Mouse (Mus musculus): Measurements from ENCODE around the gene Chn1. TPM values are rescaled to one million over a fixed set of nuclear protein-coding genes. Genes with fewer than 3 reads are reported as not detected.

The Chn1 gene
- total and polyA plus RNA-seq, 3 experiments = 5.0 to 14.1 TPM; not detected in 1

- H3K27ac ChIP-seq (ENCODE audit: control insufficient read depth, low read depth, low read length) = no peak overlapping the region
- H3K79me2 ChIP-seq (ENCODE audit: control insufficient read depth, insufficient read depth, low read length, poor library complexity) = no peaks in the 10 kb centered on the region
- no peak overlapping the region for H3K9ac ChIP-seq (ENCODE audit: control insufficient read depth, low read depth, low read length, poor library complexity, severe bottlenecking)
- peaks cover 0 to 7% of the 10 kb centered on the region in 2 experiments; a peak in 2 of 4 replicates for H3K4me1 ChIP-seq (ENCODE audit: control insufficient read depth in 1 of 2, insufficient read depth in 2 of 2, low read length in 2 of 2)
- H3K4me3 ChIP-seq (ENCODE audit: control insufficient read depth in 1 of 2, insufficient read depth in 1 of 2, low read depth in 2 of 2, low read length in 2 of 2) = no peak overlapping the region
- no peak for DNase-seq (ENCODE audit: low read depth, low spot score)
- TF ChIP-seq POLR2AphosphoS2 (IDR thresholded peaks at IDR 0.05; ENCODE audit: low read length) (no peak), TBP (IDR thresholded peaks at IDR 0.05; ENCODE audit: low read depth, low read length) (no peak), TCF12 (IDR thresholded peaks at IDR 0.05; ENCODE audit: low read depth, low read length) (no peak), USF1 (IDR thresholded peaks at IDR 0.05; ENCODE audit: low read depth, low read length) (no peak), EP300 (IDR thresholded peaks at IDR 0.05; ENCODE audit: low read depth in 1 of 2, low read length in 2 of 2) (no peak), CHD2 (IDR thresholded peaks at IDR 0.05; ENCODE audit: low read length) (no peak), SIN3A (IDR thresholded peaks at IDR 0.05; ENCODE audit: low read length) (no peak), GATA1 (IDR thresholded peaks at IDR 0.05; ENCODE audit: low read depth, low read length) (no peak), CTCF (IDR thresholded peaks at IDR 0.05 in 2 of 3, conservative IDR thresholded peaks at IDR 0.05 in 1 of 3; ENCODE audit: control insufficient read depth in 1 of 3, insufficient read depth in 1 of 3, low read depth in 2 of 3, low read length in 3 of 3, poor library complexity in 1 of 3, severe bottlenecking in 1 of 3) (no peak), ZMIZ1 (IDR thresholded peaks at IDR 0.05; ENCODE audit: low read depth, low read length) (no peak)
- H3K36me3 ChIP-seq (ENCODE audit: control insufficient read depth in 1 of 2, insufficient read depth in 2 of 2, low read length in 2 of 2) = peaks cover 0 to 2% of the 10 kb centered on the region in 2 experiments; a peak in 1 of 4 replicates
- no peaks in the 10 kb centered on the region for H3K9me3 ChIP-seq (replicated peaks; ENCODE audit: insufficient read depth, low read length)
- no peaks in the 10 kb centered on the region for H3K27me3 ChIP-seq (ENCODE audit: control insufficient read depth in 1 of 2, insufficient read depth in 2 of 2, low read length in 2 of 2)
Observed at GRCm38 (mm10) chr2:73604579-73604978, 170.6 kb downstream of the Chn1 start.

DNA sequence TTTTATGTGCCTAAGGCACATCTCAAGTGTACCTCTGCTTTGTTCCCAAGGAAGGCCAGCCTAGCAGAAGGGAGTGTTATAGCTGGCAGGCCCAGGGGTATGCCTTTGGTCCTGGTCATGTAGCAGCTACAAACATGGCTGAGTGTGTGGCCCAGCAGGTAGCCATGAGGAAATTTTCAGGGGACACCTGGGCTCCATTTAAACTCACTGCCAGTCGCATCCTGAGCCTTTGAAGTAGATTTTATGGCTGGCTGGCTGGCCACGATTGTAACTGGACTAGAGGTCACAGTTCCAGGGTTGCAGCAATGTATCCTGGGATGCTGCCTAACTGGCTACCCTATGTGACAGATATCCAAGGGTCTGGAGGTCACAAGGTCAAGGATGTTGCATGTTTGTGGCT lies 174.5 kb downstream of the Chn1 start:
- Histone ChIP-seq H3K79me2 (ENCODE audit: control insufficient read depth, insufficient read depth, low read length, poor library complexity) (no peaks in the 10 kb centered on the region), H3K9me3 (replicated peaks; ENCODE audit: insufficient read depth, low read length) (no peaks in the 10 kb centered on the region), H3K36me3 (ENCODE audit: control insufficient read depth in 1 of 2, insufficient read depth in 2 of 2, low read length in 2 of 2) (peaks cover 0 to 8% of the 10 kb centered on the region in 2 experiments; a peak in 2 of 4 replicates), H3K4me1 (ENCODE audit: control insufficient read depth in 1 of 2, insufficient read depth in 2 of 2, low read length in 2 of 2) (peaks cover 0 to 15% of the 10 kb centered on the region in 2 experiments; a peak in 2 of 4 replicates), H3K27ac (ENCODE audit: control insufficient read depth, low read depth, low read length) (no peak overlapping the region), H3K9ac (ENCODE audit: control insufficient read depth, low read depth, low read length, poor library complexity, severe bottlenecking) (no peak overlapping the region), H3K27me3 (ENCODE audit: control insufficient read depth in 1 of 2, insufficient read depth in 2 of 2, low read length in 2 of 2) (no peaks in the 10 kb centered on the region), H3K4me3 (ENCODE audit: control insufficient read depth in 1 of 2, insufficient read depth in 1 of 2, low read depth in 2 of 2, low read length in 2 of 2) (no peak overlapping the region)
- TF ChIP-seq EP300 (IDR thresholded peaks at IDR 0.05; ENCODE audit: low read depth in 1 of 2, low read length in 2 of 2) = no peak
- no peak for TF ChIP-seq ZC3H11A (IDR thresholded peaks at IDR 0.05; ENCODE audit: low read depth, low read length)
- TF ChIP-seq KAT2A (conservative IDR thresholded peaks at IDR 0.05; ENCODE audit: low read depth, low read length) = no peak
- no peak for TF ChIP-seq NRF1 (IDR thresholded peaks at IDR 0.05; ENCODE audit: insufficient read depth, low read depth, low read length, poor library complexity, severe bottlenecking)
- TF ChIP-seq POLR2A (IDR thresholded peaks at IDR 0.05; ENCODE audit: control insufficient read depth in 1 of 2, insufficient read depth in 1 of 2, low read depth in 1 of 2, low read length in 2 of 2, poor library complexity in 1 of 2) = no peak
- TF ChIP-seq JUND (IDR thresholded peaks at IDR 0.05; ENCODE audit: low read depth, low read length) = no peak
- TF ChIP-seq NELFE (IDR thresholded peaks at IDR 0.05; ENCODE audit: low read depth, low read length) = no peak
- no peak for TF ChIP-seq MYB (IDR thresholded peaks at IDR 0.05; ENCODE audit: low read depth, low read length)
- no peak for TF ChIP-seq E2F4 (IDR thresholded peaks at IDR 0.05; ENCODE audit: borderline replicate concordance, low read depth, low read length)
- TF ChIP-seq SMC3 (IDR thresholded peaks at IDR 0.05; ENCODE audit: low read depth, low read length) = no peak
- no peak for TF ChIP-seq UBTF (IDR thresholded peaks at IDR 0.05; ENCODE audit: borderline replicate concordance, insufficient read depth, low read depth, low read length)
- no peak for TF ChIP-seq MAZ (IDR thresholded peaks at IDR 0.05; ENCODE audit: low read depth, low read length)
- no peak for TF ChIP-seq MEF2A (IDR thresholded peaks at IDR 0.05; ENCODE audit: extremely low read depth, insufficient replicate concordance, low read depth, low read length, poor library complexity, severe bottlenecking)
- TF ChIP-seq RAD21 (IDR thresholded peaks at IDR 0.05; ENCODE audit: low read depth, low read length) = no peak
- no peak for DNase-seq (ENCODE audit: low read depth, low spot score)

All from MEL (cell line).